Mouse (Mus musculus): ENCODE data around the gene Tbc1d24.

Gene Tbc1d24

DNA sequence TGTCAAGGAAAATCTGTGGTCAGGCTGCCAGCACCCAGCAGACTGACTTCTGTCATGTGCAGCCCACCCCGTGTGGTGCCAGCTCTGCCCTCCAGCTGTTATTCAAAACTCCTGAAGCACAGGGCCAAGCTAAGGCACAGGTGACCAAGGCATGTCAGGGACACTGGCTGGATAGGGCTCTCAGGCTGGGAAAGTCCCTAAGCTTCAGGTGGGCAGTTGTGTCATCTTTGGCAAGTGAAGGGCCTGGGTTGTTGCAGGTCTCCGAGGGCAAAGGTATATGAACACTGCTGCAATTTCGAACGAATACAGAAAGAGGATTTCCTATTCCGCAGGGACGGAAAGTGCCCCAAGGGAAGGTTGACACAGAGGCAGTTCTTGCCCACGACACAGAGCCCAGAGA is 516 bp downstream of the Tbc1d24 start:
- ChIA-PET CTCF (interaction anchor here in 2 of 4 experiments (0.6 to 1.2 kb wide), 2 partner anchors 23 to 32 kb away, joined by 3 read pairs; no protein-coding TSS in a partner anchor), POLR2A (interaction anchor here in 3 of 4 experiments (0.6 to 18.4 kb wide), 20 partner anchors 9 to 54 kb away, joined by 3 to 342 read pairs (median 5); partner anchors contain the start of genes Amdhd2 (in 2 of the 3), Ccnf (in 2 of the 3), Tedc2 (in 2 of the 3) and Atp6v0c (in 1 of the 3))

DNA sequence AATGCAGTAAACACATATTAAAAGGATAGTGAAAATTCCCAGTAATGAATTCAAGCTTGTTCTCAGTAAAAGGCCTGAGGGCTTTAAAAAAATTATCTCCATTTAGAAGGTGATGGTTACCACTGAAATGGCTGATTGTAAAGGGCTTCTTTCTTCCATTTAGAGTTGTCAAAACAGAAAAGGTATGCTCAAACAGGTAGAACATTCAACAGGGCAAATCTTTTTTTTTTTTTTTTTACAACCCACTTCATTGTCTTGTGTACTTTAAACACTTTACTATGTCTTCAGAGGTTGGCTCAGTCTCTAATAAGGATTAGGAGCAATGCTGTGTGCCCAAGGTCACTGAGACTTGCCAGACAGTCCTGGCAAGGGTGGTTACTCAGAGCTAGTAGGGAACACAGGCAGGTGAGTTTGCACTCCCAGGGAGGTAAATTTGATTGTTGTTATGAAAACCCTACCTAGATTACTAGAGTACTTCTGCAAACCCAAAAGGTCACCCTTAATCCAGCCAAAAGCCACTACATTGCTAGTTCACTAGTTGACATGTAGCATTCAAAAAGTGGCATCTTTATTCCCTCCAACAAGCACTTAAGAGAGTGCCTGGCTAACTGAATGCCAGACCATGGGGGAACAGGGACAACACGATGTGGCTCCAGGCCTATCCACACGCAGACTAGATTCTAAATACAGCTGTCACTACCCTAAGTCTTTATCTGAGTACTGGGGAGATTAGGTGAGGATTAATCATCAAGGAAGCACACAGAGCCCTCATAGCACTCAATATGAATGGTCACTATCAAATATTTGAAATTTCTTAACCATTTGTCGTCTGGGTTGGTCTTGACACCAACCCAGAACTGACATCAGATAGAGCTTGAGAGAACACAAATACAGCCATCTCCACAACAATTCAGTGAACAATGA is 1.5 kb downstream of the Tbc1d24 start:
- CTCF ChIA-PET: interaction anchor here (0.6 to 1.8 kb wide), 9 partner anchors 10 to 513 kb away, joined by 3 to 5 read pairs (median 3); partner anchors contain the start of genes Prss32 (in 1 of the 4) and Prss41 (in 1 of the 4)

DNA sequence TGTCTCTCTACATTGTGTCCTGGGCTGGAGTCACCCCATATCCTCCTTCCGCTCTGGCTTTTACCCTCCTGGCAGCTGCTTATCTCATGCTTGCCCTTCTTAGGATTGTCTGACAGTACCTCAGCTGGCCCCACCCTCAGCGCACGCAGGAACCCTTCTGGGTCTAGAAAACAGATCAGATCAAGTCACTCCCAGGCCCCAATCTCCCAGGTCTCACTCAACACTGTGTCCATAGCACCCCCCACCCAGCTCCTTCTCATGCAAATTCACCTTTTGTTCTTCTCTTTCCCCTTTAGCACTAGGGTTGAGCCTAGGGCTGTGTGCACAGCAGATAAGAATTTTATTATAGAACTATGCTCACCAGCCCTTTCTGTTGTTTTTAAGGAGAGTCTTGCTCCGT is 2.3 kb downstream of the Tbc1d24 start:
- CTCF ChIA-PET: interaction anchor here in 2 of 4 experiments (0.6 to 1.8 kb wide), 12 partner anchors 10 to 514 kb away, joined by 3 to 7 read pairs (median 3); partner anchors contain the start of genes Ccnf (in 1 of the 2), Prss32 (in 1 of the 2) and Prss41 (in 1 of the 2)
- POLR2A ChIA-PET: interaction anchor here (0.5 to 18.4 kb wide), 51 partner anchors 8 to 344 kb away, joined by 3 to 342 read pairs (median 5); partner anchors contain the start of genes Ccnf (in 3 of the 4), Tedc2 (in 3 of the 4), Amdhd2 (in 2 of the 4) and Atp6v0c (in 2 of the 4)

More for the DNA sequence above, 1.5 kb downstream of the Tbc1d24 start:
- POLR2A ChIA-PET: interaction anchor here (0.7 to 18.4 kb wide), 51 partner anchors 7 to 324 kb away, joined by 3 to 342 read pairs (median 5); partner anchors contain the start of genes Tedc2 (in 4 of the 4), Amdhd2 (in 2 of the 4), Atp6v0c (in 2 of the 4) and Ccnf (in 2 of the 4)

DNA sequence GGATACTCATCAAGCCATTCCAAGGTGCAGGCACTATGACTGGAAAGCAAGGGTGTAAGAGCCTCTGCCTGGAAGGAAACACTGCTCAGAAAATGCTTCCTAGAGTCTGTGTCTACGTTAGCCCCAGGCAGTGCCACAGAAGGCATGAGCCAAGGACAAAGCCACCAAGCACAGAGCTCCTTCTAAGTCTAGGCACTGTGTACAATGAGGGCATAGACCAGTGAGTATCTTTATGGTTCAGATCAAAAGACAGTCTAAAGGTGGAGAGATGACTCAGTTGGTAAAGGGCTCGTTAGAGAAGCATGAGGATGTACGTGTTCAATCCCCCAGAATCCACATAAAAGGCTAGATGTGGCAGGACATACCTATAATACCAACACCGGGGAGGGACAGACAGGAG is 4.3 kb downstream of the Tbc1d24 start:
- POLR2A ChIA-PET: interaction anchor here in 2 of 4 experiments (1.0 to 18.4 kb wide), 20 partner anchors 8 to 63 kb away, joined by 3 to 342 read pairs (median 13); partner anchors contain the start of genes Tedc2 (in 2 of the 2), Amdhd2 (in 1 of the 2), Atp6v0c (in 1 of the 2) and Ntn3 (in 1 of the 2)

DNA sequence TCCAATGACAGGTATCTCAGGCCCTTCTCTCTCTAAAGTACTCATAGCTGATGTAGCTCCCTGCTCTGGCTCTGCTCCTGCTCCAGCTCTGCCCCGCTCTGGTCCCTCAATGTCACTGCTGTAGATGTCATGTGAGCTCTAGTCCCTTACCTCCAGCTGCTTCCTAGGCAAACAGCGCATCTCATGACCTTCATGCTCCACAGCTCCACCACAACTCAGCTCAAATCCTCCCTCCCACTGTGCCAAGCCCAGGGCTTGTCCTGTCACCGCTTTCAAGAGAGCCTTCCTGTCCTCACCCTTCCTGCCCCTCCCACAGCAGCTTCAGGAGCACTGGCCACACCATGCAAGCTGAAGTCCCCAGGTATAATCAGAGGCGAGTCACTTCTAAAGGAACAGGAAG is 5.6 kb downstream of the Tbc1d24 start:
- CTCF ChIA-PET: interaction anchor here (0.5 to 1.3 kb wide), 8 partner anchors 12 to 356 kb away, joined by 3 to 8 read pairs (median 3); partner anchors contain the start of genes Abca3 (in 1 of the 4) and Tedc2 (in 1 of the 4)
- POLR2A ChIA-PET: interaction anchor here (0.6 to 18.4 kb wide), 34 partner anchors 8 to 433 kb away, joined by 3 to 342 read pairs (median 5); partner anchors contain the start of genes Ccnf (in 3 of the 4), Ntn3 (in 3 of the 4), Amdhd2 (in 2 of the 4) and Atp6v0c (in 2 of the 4)

More for the DNA sequence above, 4.3 kb downstream of the Tbc1d24 start:
- CTCF ChIA-PET: no interaction called here

DNA sequence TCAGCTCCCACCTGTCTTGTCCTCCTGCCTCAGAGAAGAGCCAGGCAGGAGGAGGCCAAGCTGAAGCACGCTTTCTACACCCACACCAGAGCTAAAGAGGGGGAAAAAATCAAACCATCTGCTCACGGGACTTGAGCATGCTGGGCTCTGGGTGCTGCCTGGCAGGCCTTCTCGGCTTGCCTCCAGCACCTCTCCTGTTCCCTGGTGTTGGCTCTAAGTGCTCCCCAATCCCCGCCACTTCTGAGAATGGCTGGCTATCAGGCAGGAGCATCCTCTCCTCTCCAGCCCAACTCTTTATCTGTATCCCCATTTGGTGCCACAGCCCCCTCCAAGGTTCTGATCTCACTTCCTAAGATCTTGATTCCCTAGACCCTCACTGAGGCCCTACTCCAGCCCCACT is 6.1 kb downstream of the Tbc1d24 start:
- ChIA-PET POLR2A (interaction anchor here (0.6 to 18.4 kb wide), 38 partner anchors 8 to 433 kb away, joined by 3 to 342 read pairs (median 5); partner anchors contain the start of genes Ccnf (in 3 of the 4), Ntn3 (in 3 of the 4), Amdhd2 (in 2 of the 4) and Atp6v0c (in 2 of the 4)), CTCF (interaction anchor here (0.5 to 1.3 kb wide), 7 partner anchors 12 to 153 kb away, joined by 3 to 8 read pairs (median 3); partner anchors contain the start of genes Abca3 (in 1 of the 4) and Tedc2 (in 1 of the 4))

DNA sequence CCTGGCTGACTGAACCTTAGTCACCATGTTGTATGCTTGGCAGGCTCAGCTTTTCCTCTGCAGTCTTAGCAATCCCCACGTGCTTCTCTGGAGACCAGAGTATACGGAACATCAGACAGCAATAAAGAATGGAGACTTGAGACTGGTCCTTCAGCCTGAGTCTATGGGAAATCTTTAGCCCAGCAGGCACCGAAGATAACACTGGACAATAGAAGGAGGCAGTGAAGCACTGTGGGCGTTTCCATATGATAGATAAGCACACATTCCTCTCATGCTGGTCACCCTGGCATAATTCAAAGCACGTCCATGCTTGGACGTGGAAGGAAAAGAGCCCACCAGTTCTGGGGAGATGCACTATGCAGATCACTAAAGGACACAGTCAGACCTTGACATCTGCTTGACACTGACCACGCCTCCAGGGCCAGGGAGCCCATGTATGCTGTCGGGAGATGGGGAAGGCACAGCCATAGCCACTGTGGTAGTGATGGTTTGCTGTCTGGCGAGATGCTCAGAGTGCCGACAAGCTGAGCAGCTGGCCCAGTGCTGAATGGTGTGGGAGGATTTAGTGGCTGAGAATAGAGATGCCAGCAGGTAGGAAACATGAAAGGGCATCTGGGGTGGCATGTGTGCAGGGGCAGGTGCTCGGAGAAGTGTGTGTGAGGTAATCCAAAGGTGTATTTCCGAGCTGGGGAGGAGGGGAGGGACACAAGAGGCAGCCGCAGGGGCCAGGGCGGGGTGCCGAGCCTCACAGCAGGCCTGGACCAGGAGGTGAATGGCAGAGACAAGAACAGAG is 8.1 kb downstream of the Tbc1d24 start:
- POLR2A ChIA-PET: interaction anchor here in 2 of 4 experiments (1.4 to 18.4 kb wide), 9 partner anchors 10 to 33 kb away, joined by 3 to 342 read pairs (median 10); partner anchors contain the start of genes Amdhd2 (in 2 of the 2), Atp6v0c (in 2 of the 2), Tedc2 (in 2 of the 2) and Ntn3 (in 1 of the 2)
- CTCF ChIA-PET: no interaction called here

DNA sequence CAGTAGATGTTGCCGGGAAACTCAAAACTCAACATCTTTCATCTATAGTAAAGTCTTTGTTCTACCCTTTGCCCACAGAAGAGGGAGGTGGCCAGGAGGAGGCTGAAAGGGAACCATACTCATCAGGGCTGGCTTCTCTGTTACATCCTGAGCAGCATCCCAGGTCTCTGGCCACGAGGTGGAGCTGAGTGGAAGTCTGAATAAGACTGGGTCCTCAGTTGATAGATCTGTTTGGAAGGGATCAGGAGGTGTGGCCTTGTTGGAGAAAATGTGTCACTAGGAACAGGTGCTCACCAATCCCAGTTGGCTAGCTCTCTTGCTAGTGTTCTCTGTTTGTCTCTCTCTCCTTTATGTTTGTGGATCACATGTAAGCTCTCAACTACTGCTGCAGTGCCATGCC is 10.0 kb downstream of the Tbc1d24 start:
- ChIA-PET CTCF (interaction anchor here in 1 of 4 experiments (0.7 to 1.2 kb wide), 3 partner anchors 11 to 22 kb away, joined by 3 to 4 read pairs (median 3); no protein-coding TSS in a partner anchor), POLR2A (interaction anchor here (0.6 to 2.9 kb wide), 13 partner anchors 8 to 260 kb away, joined by 3 to 10 read pairs (median 5); partner anchors contain the start of genes Tedc2 (in 2 of the 4), Ntn3 (in 1 of the 4) and Rnps1 (in 1 of the 4))

DNA sequence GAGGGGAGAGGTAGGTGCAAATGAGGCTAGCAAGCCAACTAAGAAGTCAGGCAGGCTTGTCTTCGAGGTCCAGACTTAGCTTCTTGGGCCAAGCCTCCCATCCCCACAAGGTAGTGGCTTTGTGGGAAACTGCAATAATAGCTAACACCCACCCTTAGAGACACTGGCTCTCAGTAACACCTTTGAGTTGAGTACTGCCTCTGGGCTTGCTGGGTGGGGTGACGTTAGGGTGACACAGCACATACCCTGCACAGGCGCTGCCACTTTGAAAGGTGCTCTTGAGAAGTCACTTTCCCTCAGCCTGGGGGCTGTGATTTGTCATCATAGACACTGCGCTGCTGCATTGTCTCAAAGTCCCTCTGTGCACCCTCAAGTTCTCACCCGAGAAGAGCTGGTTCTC is 11.6 kb downstream of the Tbc1d24 start:
- POLR2A ChIA-PET: interaction anchor here (0.5 to 3.6 kb wide), 38 partner anchors 8 to 334 kb away, joined by 3 to 24 read pairs (median 4); partner anchors contain the start of genes Tedc2 (in 3 of the 4), Ccnf (in 2 of the 4), Ntn3 (in 2 of the 4) and Amdhd2 (in 1 of the 4)
- CTCF ChIA-PET: interaction anchor here in 3 of 4 experiments (0.6 to 1.6 kb wide), 7 partner anchors 9 to 25 kb away, joined by 3 to 7 read pairs (median 4); no protein-coding TSS in a partner anchor

DNA sequence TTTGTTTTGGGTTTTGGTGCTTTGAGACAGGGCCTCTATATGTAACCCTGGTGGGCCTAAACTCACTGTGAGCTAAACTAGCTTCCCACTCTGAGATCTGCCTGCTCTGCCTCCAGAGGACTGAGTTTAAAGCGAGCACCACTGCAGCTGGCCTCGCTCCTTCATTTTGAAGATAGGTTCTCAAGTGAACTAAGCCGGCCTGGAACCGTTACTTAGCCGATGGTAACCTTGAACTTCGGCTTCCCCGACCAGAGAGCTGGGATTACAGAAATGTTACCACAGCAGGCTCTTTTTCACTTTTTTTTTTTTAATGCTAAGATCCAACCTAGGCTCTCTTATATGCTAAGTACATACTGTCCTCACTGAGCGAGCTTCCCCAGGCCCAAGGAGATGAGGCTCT is 12.1 kb downstream of the Tbc1d24 start:
- ChIA-PET CTCF (interaction anchor here in 2 of 4 experiments (0.6 to 1.6 kb wide), 5 partner anchors 9 to 20 kb away, joined by 3 to 7 read pairs (median 4); no protein-coding TSS in a partner anchor), POLR2A (interaction anchor here (0.7 to 3.6 kb wide), 33 partner anchors 9 to 361 kb away, joined by 3 to 24 read pairs (median 4); partner anchors contain the start of genes Tedc2 (in 3 of the 4), Ccnf (in 2 of the 4), Amdhd2 (in 1 of the 4) and Atp6v0c (in 1 of the 4))

DNA sequence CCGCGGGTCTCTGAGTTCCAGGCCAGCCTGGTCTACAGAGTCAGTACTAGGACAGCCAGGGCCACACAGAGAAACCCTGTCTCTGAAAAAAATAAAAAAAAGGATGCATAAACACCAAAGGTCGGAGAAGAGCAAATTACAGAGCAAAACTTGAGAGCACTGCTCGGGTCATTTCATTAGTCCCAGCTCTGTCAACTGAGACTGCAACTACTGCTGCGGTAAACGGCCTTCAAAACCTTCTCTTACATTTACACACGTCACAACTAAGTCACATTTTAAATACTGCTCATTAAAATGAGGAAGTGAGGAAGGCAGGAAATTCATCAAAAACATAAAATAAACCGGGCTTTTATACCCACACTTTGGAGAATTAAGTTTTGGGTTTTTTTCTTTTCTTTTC is 12.5 kb downstream of the Tbc1d24 start:
- POLR2A ChIA-PET: interaction anchor here in 3 of 4 experiments (0.7 to 3.6 kb wide), 22 partner anchors 9 to 360 kb away, joined by 3 to 24 read pairs (median 4); partner anchors contain the start of genes Tedc2 (in 3 of the 3), Ccnf (in 2 of the 3), Atp6v0c (in 1 of the 3) and Ntn3 (in 1 of the 3)
- CTCF ChIA-PET: interaction anchor here in 2 of 4 experiments (0.6 to 1.6 kb wide), 3 partner anchors 10 to 19 kb away, joined by 3 to 7 read pairs (median 4); no protein-coding TSS in a partner anchor

DNA sequence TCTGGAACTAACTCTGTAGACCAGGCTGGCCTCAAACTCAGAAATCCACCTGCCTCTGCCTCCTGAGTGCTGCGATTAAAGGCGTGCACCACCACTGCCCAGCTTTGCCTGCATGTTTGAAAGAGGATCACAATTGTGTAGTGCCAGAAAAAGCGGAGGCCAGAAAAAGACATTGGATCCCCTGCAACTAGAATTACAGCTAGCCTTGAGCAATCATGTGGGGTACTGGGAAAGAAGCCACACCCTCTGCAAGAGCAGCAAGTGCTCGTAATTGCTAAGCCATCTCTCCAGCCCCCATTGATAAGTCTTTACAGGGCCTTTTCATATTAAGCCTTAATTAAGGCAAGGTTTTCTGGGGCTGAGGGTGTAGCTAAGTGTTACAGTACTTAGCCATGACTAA is 13.9 kb downstream of the Tbc1d24 start:
- ChIA-PET CTCF (no interaction called here), POLR2A (interaction anchor here in 2 of 4 experiments (0.5 to 3.6 kb wide), 7 partner anchors 8 to 156 kb away, joined by 3 to 24 read pairs (median 5); partner anchors contain the start of genes Pdpk1 (in 1 of the 2) and Tedc2 (in 1 of the 2))

DNA sequence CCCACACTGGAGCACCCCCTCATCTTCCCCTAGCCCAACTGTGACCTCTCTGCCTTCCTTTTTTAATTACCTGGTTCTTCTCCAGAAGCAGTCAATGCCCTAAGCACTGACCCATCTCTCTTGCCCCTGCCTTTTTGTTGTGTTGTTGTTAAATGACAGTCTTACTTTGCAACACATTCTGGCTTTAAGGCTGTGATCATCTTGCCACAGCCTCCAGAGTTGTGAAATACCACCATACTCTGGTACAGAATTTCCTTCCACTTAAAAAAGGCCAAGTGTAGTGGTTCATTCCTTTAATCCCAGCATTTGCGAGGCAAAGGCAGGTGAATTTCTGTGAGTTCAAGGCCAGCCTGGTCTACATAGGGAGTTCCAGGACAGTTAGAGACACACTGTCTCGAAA is 14.4 kb downstream of the Tbc1d24 start:
- ChIA-PET CTCF (no interaction called here), POLR2A (interaction anchor here in 2 of 4 experiments (1.0 to 3.6 kb wide), 9 partner anchors 11 to 28 kb away, joined by 3 to 24 read pairs (median 5); partner anchors contain the start of genes Atp6v0c (in 1 of the 2) and Tbc1d24 (in 1 of the 2))

DNA sequence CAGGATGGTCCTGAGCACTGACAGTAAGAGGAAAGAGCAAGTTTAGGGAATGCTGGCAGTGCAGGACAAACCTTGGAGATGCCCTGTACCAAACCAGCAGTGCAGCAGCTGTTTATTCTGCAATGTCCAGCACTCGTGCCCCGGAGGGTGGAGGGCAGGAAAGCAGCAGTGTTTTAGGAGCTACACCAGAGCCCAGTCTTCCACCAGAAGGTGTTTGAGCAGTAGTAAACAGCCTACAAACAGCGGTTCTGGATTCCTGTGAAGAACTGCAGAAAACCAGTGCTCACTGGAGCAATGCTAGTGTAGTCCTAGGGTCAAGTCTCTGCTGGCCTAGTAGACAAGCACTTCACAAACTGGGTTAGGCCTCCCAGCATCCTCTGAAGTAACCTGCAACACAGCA is 31.1 kb downstream of the Tbc1d24 start:
- ChIA-PET CTCF (interaction anchor here in 3 of 4 experiments (0.6 to 2.0 kb wide), 12 partner anchors 8 to 77 kb away, joined by 3 to 7 read pairs (median 5); partner anchors contain the start of genes Amdhd2 (in 1 of the 3), Ccnf (in 1 of the 3) and Pdpk1 (in 1 of the 3)), POLR2A (interaction anchor here in 3 of 4 experiments (0.5 to 14.6 kb wide), 21 partner anchors 8 to 253 kb away, joined by 3 to 228 read pairs (median 6); partner anchors contain the start of genes Tedc2 (in 3 of the 3), Ccnf (in 2 of the 3), Ntn3 (in 2 of the 3) and Amdhd2 (in 1 of the 3))

DNA sequence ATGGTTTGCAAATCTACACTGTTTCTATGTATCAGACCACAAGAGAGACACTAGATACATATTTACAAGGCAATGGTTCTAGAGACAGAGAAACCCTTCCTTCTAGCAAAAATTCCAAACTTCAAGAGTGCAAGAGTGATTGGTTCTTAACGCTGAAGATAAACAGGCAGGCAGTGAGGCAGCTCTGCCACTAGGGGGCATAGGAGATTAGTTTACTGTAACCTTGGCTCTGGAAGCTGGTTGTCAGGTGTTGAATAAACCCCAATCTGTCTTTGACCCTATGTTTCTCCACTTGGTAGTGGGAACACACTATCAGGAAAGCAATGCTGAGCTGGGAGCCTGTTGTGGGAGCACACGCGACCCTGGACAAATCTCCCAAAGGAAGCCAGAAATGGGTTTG is 31.9 kb downstream of the Tbc1d24 start:
- POLR2A ChIA-PET: interaction anchor here (0.6 to 14.6 kb wide), 33 partner anchors 8 to 254 kb away, joined by 3 to 228 read pairs (median 4); partner anchors contain the start of genes Tedc2 (in 4 of the 4), Ccnf (in 3 of the 4), Ntn3 (in 2 of the 4) and Amdhd2 (in 1 of the 4)
- CTCF ChIA-PET: interaction anchor here (0.6 to 2.0 kb wide), 40 partner anchors 9 to 205 kb away, joined by 3 to 7 read pairs (median 4); partner anchors contain the start of genes Ccnf (in 2 of the 4), Abca3 (in 1 of the 4), Amdhd2 (in 1 of the 4) and Pdpk1 (in 1 of the 4)
